Mouse (Mus musculus): ENCODE measurements at regions not wholly inside any gene's neighbourhood (a gene's known extent, or its start where the extent isn't known, plus 50 kb on each side); places are given as distances from the start of the nearest gene placed in this dataset.

DNA sequence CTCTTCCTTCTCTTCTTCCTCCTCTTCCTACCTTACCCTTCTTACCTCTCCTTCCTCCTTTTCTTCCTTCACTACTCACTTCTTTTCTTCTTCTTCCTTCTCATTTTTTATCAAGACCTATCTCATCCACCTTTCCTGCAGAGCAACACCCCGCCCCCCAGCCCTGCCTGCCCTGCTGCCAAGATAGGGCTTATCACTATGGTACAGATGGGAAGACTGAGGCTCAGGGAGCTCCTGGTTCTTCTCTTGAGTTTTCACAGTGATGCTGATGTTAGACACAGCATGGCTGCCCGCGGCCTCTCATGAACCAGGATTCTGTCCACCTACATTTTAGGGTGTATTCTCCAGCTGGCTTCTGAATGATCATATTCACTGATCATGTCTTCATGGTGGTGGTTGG is 100.0 kb upstream of the Mki67 start:
- no peak for DNase-seq
- intact Hi-C loops (cut with DNase I): no loop called here

GRCm38 (mm10) chr7:135817868-135818267 is 101.7 kb upstream of the Mki67 start:
- intact Hi-C loops (cut with DNase I): no loop called here
- DNase-seq: no peak

GRCm38 (mm10) chr7:135818298-135818697 is 102.1 kb upstream of the Mki67 start:
- no peak for DNase-seq
- intact Hi-C loops (cut with DNase I): no loop called here

- intact Hi-C loops (cut with DNase I): no loop called here
- no peak for DNase-seq
Measured at GRCm38 (mm10) chr7:135823884-135824750, 108.0 kb upstream of the Mki67 start.

DNA sequence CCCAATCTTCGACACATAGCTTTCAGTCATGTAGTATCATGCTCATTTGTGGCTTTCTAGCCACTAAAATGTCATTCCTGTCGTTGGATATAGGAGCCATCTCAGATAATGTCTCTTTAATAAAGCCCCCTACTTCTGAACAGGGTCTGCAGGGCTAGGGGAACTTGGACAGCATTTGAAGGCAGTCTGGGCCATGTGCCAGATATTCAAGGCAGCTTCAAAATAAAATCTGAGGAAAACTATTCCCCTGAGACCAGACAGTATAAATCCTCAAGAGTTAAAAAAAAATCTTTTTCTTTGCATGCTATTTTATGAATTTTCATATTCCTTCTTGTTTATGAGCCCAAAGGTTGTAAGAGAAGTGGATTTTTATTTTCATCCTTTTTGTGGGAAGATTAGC is 113.1 kb upstream of the Mki67 start:
- DNase-seq: no peak

DNA sequence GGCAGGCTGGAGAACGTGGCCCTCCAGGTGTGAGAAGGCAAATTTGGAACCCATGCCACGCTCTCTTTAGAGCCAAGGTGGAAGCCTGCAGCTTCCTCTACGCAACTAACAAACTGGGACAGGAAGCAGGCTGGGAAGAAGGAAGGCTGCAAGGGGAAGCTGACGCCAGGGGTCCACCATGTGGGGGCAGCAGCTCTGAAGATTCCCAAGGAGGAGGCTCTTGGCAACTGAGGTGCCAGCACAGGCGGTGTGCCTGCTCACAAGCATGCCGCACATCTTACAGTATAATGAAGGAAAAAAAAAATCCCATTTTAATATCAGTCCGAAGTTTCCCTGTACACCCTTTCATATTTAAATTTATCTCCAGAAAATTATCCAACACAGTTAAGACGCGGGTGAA is 117.3 kb upstream of the Mki67 start:
- DNase-seq: no peak
- intact Hi-C loops (cut with DNase I): loop anchor here (10.0 kb wide), 1 partner anchor 441 kb away; no protein-coding TSS in a partner anchor

More for the DNA sequence above, 113.1 kb upstream of the Mki67 start:
- intact Hi-C loops (cut with DNase I): no loop called here

DNA sequence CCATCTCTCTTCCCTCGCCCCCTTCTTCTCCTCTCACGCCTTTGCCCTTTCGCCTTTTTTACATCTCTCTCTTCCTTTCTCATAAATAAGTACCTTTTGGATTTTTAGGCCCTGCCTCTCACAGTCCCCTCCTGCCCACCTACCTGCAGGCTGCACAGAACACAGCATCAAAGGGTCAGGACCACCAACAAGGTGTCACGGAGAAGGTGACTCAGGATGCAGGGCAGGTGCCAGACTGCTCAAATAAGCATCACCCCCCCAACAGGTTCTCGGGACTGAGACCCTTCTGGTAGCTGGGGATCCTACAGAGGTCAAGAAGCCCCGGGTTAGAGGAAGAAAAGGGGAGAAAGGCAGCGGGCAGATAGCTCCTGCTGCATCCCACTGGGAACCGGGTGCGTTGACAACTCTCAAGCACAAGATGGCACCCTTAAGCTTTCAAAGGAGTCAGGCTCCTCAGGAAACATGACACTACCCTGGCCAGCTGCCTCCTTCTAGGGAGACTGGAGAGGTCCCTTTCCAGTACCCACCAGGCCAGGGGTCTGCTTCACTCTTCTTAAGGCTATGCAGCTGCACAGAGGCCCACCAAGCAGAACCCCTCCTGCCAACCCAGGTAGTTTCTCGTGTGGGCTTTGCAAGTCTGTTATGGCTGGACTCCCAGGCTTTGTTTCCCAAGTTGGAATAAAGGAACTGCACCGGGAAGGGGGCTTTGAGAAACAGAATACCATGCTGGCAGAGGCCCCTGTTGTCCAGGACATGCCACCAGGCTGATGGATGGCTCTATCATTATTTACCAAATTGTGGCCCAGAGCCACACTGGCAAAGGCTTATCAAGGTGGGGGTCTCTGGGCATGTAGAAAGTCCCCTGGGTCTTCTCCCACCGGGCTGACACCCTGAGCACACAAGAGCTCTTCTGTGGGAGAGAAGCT is 120.9 kb upstream of the Mki67 start:
- intact Hi-C loops (cut with DNase I): loop anchor here (5.0 to 10.0 kb wide), 5 partner anchors 110 to 645 kb away; no protein-coding TSS in a partner anchor
- DNase-seq: peak; percentile 77 to 78

DNA sequence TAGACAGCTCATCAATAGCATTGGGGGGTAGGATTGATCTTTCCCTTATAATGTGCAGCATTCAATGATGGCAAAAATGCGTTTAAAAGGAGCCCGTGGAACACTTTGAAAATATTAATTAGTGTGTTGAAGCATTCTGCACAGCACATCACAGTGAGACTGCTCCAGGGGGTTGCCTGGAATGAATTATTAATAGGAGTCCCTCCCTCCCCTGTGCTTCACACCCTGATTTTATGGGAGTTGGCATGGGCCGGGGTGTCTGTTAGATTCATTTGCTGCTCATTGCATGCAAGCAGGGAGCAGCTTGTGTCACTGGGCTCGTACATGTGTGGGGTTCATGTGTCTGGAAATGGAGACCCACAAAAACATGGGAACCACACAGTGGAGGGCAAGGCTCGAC is 127.9 kb upstream of the Mki67 start:
- DNase-seq: no peak
- intact Hi-C loops (cut with DNase I): no loop called here

GRCm38 (mm10) chr7:135847304-135847703 is 131.1 kb upstream of the Mki67 start:
- intact Hi-C loops (cut with DNase I): no loop called here
- no peak for DNase-seq

DNA sequence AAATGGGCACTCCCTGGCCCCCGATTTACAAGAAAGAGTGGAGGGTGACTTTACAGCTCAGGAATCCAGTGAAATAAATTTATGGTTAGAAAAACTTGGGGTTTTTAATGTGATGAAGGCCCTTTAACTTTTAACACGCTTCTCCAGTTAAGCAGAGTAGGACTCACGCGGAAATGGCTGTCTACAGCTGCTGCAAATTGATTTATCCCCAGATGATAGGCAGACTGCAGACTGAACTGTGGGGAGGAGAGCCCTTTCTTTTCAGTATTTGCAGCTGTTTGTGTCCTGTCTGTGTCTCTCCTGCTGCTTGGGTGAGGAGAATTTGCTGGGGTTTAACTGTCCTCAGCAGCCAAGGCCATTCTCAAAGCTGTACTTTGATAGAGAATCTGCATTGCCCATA is 132.0 kb upstream of the Mki67 start:
- no peak for DNase-seq
- intact Hi-C loops (cut with DNase I): no loop called here

DNA sequence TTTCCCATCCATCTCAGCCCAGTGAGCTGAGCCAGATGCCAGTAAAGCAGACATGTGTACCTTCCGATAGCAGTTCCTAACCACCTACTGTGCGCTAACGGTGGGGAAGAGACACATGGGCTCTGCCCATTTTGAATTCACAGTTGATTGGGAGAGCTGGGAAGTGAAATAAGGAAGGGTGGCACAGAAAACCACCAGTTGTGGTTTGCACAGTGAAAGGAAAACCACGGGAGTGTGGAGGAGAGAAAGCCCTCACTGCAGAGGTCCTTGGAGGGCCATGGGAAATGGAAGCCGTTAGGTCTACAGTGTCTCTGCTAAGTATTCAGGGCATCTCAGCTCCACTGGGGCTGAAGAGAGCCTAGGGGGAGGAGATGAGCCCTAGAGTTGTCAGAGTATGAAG is 132.7 kb upstream of the Mki67 start:
- DNase-seq: no peak
- intact Hi-C loops (cut with DNase I): no loop called here

DNA sequence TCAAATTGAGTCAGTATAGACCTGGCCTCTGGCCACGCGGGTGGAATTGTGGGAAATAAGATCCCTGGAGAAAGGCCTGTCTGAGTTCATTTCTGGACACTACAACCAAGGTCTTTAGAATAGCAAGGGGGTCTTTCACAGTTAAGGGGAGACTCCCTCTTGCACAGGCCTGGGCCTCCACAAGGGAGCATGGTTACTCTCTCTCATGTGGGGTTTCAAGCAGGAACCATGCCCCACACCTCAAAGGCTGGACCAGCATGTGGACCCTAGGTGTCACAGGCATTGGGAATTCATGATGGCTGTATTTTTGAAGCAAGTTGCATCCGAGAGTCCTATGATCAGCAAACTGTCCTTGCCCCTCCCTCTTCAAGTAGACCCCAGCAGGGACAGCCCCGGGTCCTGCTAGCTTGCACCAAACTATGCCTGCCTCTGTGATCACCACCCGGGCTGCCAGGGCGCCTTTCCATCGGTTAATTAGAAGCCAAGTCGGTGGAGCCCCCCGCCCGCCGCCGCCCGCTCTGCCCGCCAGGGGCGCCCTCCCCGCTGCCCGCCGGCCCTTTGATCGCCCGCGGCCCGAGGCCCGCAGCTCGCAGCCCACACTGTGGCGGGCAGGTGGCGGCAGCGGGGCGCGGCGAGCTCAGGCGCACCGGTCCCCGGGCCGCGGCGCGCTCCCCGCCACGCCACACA is 137.1 kb upstream of the Mki67 start:
- DNase-seq: no peak
- intact Hi-C loops (cut with DNase I): no loop called here

- intact Hi-C loops (cut with DNase I): no loop called here
- DNase-seq: no peak
Measured at GRCm38 (mm10) chr7:135853814-135854324, 137.7 kb upstream of the Mki67 start.

DNA sequence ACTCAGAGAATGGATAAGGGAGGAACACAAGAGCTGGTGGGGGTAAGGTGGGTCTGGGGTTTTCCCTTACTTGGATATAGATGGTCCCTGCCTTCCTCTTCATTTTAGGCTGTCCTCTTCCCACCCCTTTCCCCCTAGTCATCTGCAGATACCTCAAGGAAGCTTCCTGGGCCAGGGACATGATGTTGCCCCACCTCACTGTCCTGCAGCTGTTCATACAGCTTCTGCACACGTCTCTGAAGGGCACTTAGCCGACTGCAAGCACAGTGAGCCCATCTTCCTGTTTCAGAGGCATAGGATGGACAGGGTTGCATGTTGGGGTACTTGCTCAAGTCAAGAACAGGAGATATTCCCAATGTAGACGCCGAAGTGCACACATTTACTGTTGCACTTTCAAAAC is 144.1 kb upstream of the Mki67 start:
- intact Hi-C loops (cut with DNase I): no loop called here

GRCm38 (mm10) chr7:135860741-135861408 is 144.7 kb upstream of the Mki67 start:
- peak; percentile 25 to 42 for DNase-seq
- intact Hi-C loops (cut with DNase I): no loop called here

More for the DNA sequence above, 144.1 kb upstream of the Mki67 start:
- DNase-seq: no peak

DNA sequence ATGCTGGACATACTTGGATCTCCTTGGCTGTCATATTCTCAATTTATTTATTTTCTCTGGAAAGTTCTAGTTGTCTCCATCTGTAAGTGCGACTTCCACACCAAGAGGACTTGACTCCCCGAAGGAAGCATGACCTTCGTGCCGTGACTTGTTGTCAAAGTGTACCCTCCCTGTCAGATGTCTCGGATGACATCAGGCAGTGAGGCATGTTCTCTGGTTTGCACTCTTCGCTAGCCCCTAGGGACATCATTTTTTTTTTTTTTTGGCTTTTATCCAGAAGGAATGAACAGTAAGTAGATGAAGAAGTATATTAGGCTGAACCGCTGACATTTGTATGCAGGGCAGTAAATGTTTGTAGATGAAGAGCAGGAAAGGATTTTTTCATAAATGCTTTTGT is 145.2 kb upstream of the Mki67 start:
- intact Hi-C loops (cut with DNase I): no loop called here
- DNase-seq: no peak

GRCm38 (mm10) chr7:135863581-135864426 is 147.6 kb upstream of the Mki67 start:
- intact Hi-C loops (cut with DNase I): no loop called here
- DNase-seq: no peak

DNA sequence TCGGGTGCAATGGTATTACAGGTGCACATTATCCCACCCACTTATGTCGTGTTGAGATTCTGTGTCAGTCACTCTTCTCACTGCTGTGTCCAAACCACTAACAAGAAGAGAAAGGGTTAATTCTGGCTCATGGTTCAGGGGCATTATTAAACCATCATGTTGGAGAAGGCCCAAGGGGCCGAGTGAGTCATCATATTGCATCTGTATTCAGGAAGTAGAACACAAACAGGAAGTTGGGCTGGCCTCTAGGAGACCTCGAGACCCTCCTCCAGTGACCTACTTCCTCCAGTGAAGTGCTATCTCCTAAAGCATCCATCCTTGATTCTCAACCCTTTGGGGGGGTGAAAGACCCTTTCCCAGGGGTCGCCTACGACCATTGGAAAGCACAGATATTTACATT is 154.8 kb upstream of the Mki67 start:
- intact Hi-C loops (cut with DNase I): no loop called here
- no peak for DNase-seq

All from heart, postnatal 36 days (tissue).